Mouse (Mus musculus) CD4-positive, CD25-positive, alpha-beta regulatory T cell, adult 9 weeks (primary cell): ENCODE data around the gene Olfr816. TPM values are rescaled to one million over a fixed set of nuclear protein-coding genes. Genes with fewer than 3 reads are reported as not detected.

Experiments
- polyA plus RNA-seq: library from polyadenylated mRNA; unstranded; fragments of 100-300 nt; shearing (Covaris generic); gene quantifications from one replicate; pipeline ENCODE4 v1.2.1, GENCODE M21; 2017

Gene Olfr816
- polyA plus RNA-seq: not detected

DNA sequence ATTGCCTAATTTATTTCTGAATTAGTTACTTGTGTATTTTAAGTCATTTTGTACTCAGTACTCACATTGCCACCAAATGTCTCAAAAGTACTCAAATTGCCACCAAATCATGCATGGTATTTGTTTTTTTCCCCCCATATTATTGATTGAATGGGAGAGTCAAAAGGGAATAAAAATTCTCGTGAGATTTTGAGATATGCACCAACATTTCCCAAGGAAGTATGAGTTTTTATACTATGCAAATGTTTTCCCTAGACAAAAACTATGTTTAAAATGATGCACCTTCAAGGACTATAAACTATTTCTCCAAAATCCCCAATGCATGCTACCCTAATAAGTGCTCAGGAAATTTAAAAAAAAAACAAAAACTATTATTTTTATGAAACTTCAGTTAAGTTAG lies at the start of gene Olfr816:
Olfr816 (minus strand) TSS at position 101 of the 400 bp plus-strand sequence.

GRCm38 (mm10) chr10:129949000-129949399 lies 33.6 kb upstream of the Olfr816 start, which contains the start of gene Olfr818:
Gene Olfr818 (minus strand): TSS chr10:129949100.

DNA sequence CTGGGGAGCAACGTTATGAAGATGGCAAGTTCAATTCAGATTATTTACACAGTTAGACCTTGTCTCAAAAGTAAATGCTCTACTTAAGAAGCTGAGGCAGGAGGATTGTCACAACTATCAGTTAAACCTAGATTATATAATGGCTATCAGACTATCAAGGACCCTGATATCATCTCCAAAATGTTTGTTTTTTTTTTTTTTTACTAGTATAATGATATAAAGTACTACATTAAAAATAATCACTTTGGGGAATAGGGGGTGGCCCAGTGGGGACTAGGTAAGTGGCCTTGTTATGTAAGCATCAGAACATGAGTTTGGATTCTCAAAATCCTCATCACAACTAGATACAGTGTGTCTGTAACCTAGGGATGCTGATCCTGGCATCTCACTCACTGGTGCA lies 9.6 kb downstream of the Olfr816 start, which contains the start of gene Olfr815:
Olfr815 (minus strand) TSS at position 101 of the 400 bp plus-strand sequence.

GRCm38 (mm10) chr10:129879751-129880150 lies 35.6 kb downstream of the Olfr816 start, which contains the start of gene Olfr814:
Gene Olfr814 (minus strand): TSS chr10:129879851.

Other genes starting within 250 kb of the Olfr816 start
- not detected for gene Olfr801, start 241.7 kb downstream of the Olfr816 start, polyA plus RNA-seq
- gene Olfr802, start 227.4 kb downstream of the Olfr816 start, polyA plus RNA-seq: not detected
- gene Olfr803, start 221.3 kb downstream of the Olfr816 start, polyA plus RNA-seq: not detected
- gene Olfr804, start 212.4 kb downstream of the Olfr816 start, polyA plus RNA-seq: not detected
- gene Olfr805, start 186.2 kb downstream of the Olfr816 start, polyA plus RNA-seq: not detected
- gene Olfr806, start 173.7 kb downstream of the Olfr816 start, polyA plus RNA-seq: not detected
- gene Olfr807, start 157.8 kb downstream of the Olfr816 start, polyA plus RNA-seq: not detected
- not detected for gene Olfr808, start 150.1 kb downstream of the Olfr816 start, polyA plus RNA-seq
- not detected for gene Olfr809, start 141.0 kb downstream of the Olfr816 start, polyA plus RNA-seq
- not detected for gene Olfr810, start 120.7 kb downstream of the Olfr816 start, polyA plus RNA-seq
- gene Olfr811, start 111.2 kb downstream of the Olfr816 start, polyA plus RNA-seq: not detected
- not detected for gene Olfr812, start 69.5 kb downstream of the Olfr816 start, polyA plus RNA-seq
- not detected for gene Olfr813, start 60.2 kb downstream of the Olfr816 start, polyA plus RNA-seq
- gene Olfr814, start 35.7 kb downstream of the Olfr816 start, polyA plus RNA-seq: not detected
- not detected for gene Olfr815, start 9.7 kb downstream of the Olfr816 start, polyA plus RNA-seq
- not detected for gene Olfr818, start 33.5 kb upstream of the Olfr816 start, polyA plus RNA-seq
- gene Olfr819, start 51.7 kb upstream of the Olfr816 start, polyA plus RNA-seq: not detected
- not detected for gene Olfr247, start 60.5 kb upstream of the Olfr816 start, polyA plus RNA-seq
- gene Gm10310, start 69.5 kb upstream of the Olfr816 start, polyA plus RNA-seq: 0.06 TPM
- not detected for gene Olfr820, start 97.0 kb upstream of the Olfr816 start, polyA plus RNA-seq
- not detected for gene Olfr821, start 114.8 kb upstream of the Olfr816 start, polyA plus RNA-seq
- gene Olfr822, start 155.6 kb upstream of the Olfr816 start, polyA plus RNA-seq: not detected
- not detected for gene Olfr823, start 199.8 kb upstream of the Olfr816 start, polyA plus RNA-seq
- not detected for gene Olfr824, start 214.4 kb upstream of the Olfr816 start, polyA plus RNA-seq